Mouse (Mus musculus) erythroblast, embryonic 14.5 days (primary cell): ENCODE results near the gene Adgb. TPM values are rescaled to one million over a fixed set of nuclear protein-coding genes. Genes with fewer than 3 reads are reported as not detected.

Experiments
- H3K27me3 ChIP-seq: 2 replicates; pipeline ENCODE4 v1.6.1; 2012; ENCODE audit warnings: inconsistent platforms; ENCODE audit not compliant: control insufficient read depth
- H3K36me3 ChIP-seq: 2 replicates; pipeline ENCODE4 v1.6.1; 2012; ENCODE audit warnings: mild to moderate bottlenecking, inconsistent platforms; ENCODE audit not compliant: control insufficient read depth
- H3K4me1 ChIP-seq: 2 replicates; pipeline ENCODE4 v1.6.1; 2012; ENCODE audit warnings: inconsistent platforms; ENCODE audit not compliant: control insufficient read depth
- H3K4me3 ChIP-seq: replicated peaks from 2 replicates; pipeline ENCODE3; 2012; ENCODE audit warnings: moderate library complexity, mild to moderate bottlenecking, inconsistent platforms
- H3K9me3 ChIP-seq: 2 replicates; pipeline ENCODE4 v1.6.1; 2012; ENCODE audit warnings: low read length, inconsistent platforms, mixed read lengths; ENCODE audit not compliant: control insufficient read depth
- GATA1 ChIP-seq: IDR thresholded peaks from 2 replicates; pipeline ENCODE4 v1.6.1; 2012; ENCODE audit warnings: low read length, inconsistent platforms, mixed read lengths
- TAL1 ChIP-seq: IDR thresholded peaks from 3 replicates; pipeline ENCODE4 v1.6.1; 2012; ENCODE audit warnings: low read length, inconsistent platforms, mixed read lengths
- polyA plus RNA-seq: library from polyadenylated mRNA; stranded (reverse); fragments of >175 nt; gene quantifications from 2 replicates; pipeline ENCODE4 v1.2.3, GENCODE M21; 2012

The Adgb gene
- polyA plus RNA-seq, 1 experiment = not detected

DNA sequence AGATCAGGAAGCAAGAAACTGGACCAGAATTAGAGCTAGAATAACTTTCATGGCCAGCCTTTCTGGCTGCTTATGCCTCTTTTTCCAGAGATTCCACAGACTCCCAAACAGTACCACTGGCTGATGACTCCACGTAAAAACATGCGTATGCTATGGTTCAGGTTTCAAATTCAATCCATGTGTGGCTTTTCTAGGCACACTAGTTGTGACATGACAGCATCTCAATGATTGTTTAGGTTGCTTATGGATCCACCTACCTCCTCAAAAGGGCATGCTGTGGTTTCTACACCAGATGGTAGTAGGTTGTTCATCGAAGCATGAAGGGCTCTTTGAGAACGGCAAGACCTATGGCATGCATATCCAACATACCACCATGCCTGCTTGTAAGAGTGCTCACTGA, 172.1 kb downstream of the Adgb start:
- Histone ChIP-seq H3K4me1 (no peaks in the 10 kb centered on the region), H3K27me3 (no peaks in the 10 kb centered on the region), H3K4me3 (no peak overlapping the region), H3K36me3 (no peaks in the 10 kb centered on the region), H3K9me3 (no peaks in the 10 kb centered on the region)
- no peak for TF ChIP-seq TAL1

DNA sequence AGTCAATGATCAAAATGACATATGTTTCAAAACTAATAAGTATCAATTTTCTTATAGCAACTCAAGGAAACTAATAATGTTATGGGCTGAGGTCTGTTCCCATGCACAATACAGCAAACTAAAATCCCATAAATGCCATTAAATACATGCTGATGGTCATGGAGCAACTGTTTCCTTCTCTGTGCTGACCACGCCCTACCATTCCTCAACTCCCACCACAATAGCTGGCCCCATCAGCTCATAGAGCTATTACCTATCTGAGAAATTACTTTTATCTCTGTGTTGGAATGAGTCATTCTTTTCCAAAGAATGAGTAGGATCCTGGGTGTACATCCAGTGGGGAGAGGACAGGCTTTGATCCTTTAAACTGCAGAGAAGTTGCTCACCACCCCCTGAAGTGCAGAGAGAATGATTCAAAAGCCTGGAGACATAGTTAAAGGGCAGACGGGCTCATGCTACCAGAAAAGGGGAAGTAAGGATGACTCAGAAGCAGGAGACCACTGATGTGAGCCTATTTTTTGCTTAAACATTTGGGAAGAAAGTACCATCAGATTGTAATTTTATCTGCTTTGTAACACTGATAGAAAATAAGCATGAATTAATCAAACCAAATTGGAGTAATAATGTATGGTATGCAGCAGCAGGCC, 184.8 kb downstream of the Adgb start:
- H3K36me3 ChIP-seq = no peaks in the 10 kb centered on the region
- H3K9me3 ChIP-seq = no peaks in the 10 kb centered on the region
- no peaks in the 10 kb centered on the region for H3K27me3 ChIP-seq
- no peak overlapping the region for H3K4me3 ChIP-seq
- H3K4me1 ChIP-seq = no peaks in the 10 kb centered on the region
- TF ChIP-seq GATA1 (no peak), TAL1 (no peak)

Other genes starting within 250 kb of the Adgb start
- 0.09 and 0.11 TPM in 2 replicates for gene Rab32, start 85.9 kb upstream of the Adgb start, polyA plus RNA-seq
- not detected in 2 replicates for gene Gm10944, start 209.0 kb upstream of the Adgb start, polyA plus RNA-seq